Mouse (Mus musculus): ENCODE results near the gene Golga2.

DNA sequence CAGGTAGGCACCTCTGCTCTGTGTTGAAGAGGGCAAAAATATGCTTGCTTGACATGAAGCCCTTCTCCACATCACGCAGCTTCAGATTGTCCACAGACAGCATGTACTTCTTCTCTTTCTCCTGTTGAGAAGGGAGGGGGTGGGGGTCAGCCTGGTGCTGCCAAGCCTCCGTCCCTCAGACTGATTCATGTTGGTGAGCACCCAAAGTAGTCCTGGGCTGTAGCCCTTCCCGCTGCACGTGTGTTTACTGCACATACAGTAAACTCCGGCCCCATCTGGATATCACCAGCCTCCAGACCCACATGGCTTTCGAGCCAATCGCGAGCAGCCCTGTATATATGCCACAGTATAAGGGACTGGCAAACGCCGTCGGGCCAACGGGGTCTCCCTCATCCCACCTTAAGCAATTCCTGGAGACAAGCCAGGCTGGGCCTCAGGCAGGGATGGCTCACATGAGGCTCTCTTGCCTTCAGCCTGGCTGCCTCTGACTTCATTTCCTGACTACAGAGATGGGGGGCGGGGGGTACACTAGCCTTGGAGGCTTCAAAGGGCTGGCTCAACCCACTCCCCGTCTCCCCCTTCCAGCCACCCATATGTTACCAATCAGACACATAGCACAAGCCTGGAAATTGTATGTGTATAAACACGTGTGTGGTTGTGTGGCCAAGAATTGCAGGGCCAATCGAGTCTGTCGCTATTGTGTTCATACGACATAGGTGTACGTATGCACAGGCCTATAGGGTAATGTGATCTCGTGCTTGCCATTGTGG lies 29.9 kb downstream of the Golga2 start:
- TF ChIP-seq CTCF (IDR thresholded peaks at IDR 0.05; ENCODE audit: control insufficient read depth, insufficient read depth, insufficient read length) (no peak), USF1 (IDR thresholded peaks at IDR 0.05; ENCODE audit: low read depth) (no peak)

All from C2C12 (cell line).